In genomic region chr3:138144642-138145171, GRCm38 (mm10) we compare ENCODE assay signal across 8 mouse cellular contexts. TPM values are rescaled to one million over a fixed set of nuclear protein-coding genes. Genes with fewer than 3 reads are reported as not detected.
DNase-seq lines count a peak whose midpoint lies in the region; ATAC-seq and TF ChIP-seq lines count a peak whose summit lies in the region.

Gene Mttp (minus strand): TSS chr3:138144968.

- WGBS in hindbrain, embryonic 12.5 days, result 4% methylated on average over 8 of the region's 8 CpGs
- WGBS in lung, postnatal 0 days, result 1% methylated on average over 8 of the region's 8 CpGs

- peak; percentile 80 for TF ChIP-seq CTCF in lung, postnatal 0 days (IDR thresholded peaks at IDR 0.05)

- H3K36me3 ChIP-seq in hindbrain, embryonic 12.5 days, result 0 out of 2 replicates have a peak, but pooled peaks cover 3% of the 10 kb centered on the region
- H3K36me3 ChIP-seq in lung, postnatal 0 days (ENCODE audit: insufficient read depth, low read length), result no peaks in the 10 kb centered on the region

- peak within 1 kb of the TSS; percentile 68 for H3K9ac ChIP-seq in hindbrain, embryonic 12.5 days
- H3K9ac ChIP-seq in lung, postnatal 0 days (replicated peaks; ENCODE audit: low read depth), result peak within 1 kb of the TSS; percentile 50

- 0 out of 2 replicates have a peak, but pooled peaks have one; percentile 26 for ATAC-seq in hindbrain, embryonic 12.5 days (ENCODE audit: low FRiP score)
- 0 out of 2 replicates have a peak, but pooled peaks have one; percentile 3 for ATAC-seq in lung, postnatal 0 days

- peak within 1 kb of the TSS; percentile 63 for H3K4me3 ChIP-seq in hindbrain, embryonic 12.5 days
- peak within 1 kb of the TSS; percentile 71 for H3K4me3 ChIP-seq in lung, postnatal 0 days (ENCODE audit: low read depth, low read length)

- peaks cover 4% of the 10 kb centered on the region; the same call in 1 of the 2 replicates for H3K4me1 ChIP-seq in hindbrain, embryonic 12.5 days
- H3K4me1 ChIP-seq in lung, postnatal 0 days (ENCODE audit: insufficient read depth, low read depth, low read length), result peaks cover 4% of the 10 kb centered on the region; the same call in 1 of the 2 replicates

- peak within 1 kb of the TSS; percentile 62 for H3K4me2 ChIP-seq in hindbrain, embryonic 12.5 days (replicated peaks)
- peak within 1 kb of the TSS; percentile 67 for H3K4me2 ChIP-seq in lung, postnatal 0 days (replicated peaks; ENCODE audit: low read depth, low read length)

- peak within 1 kb of the TSS; percentile 97 for H3K27ac ChIP-seq in hindbrain, embryonic 12.5 days
- peak within 1 kb of the TSS; percentile 97 for H3K27ac ChIP-seq in lung, postnatal 0 days (ENCODE audit: low read length)

- DNase-seq in R1 (ENCODE audit: low read depth, low spot score), result peak; percentile 89
- DNase-seq in cerebellum, adult 9-10 months, result peak; percentile 93
- DNase-seq in forelimb bud, embryonic 11.5 days (ENCODE audit: low read depth, low spot score), result peak; percentile 88
- DNase-seq in layer of hippocampus, postnatal 10 days (ENCODE audit: low spot score in 2 of 2), result peak; percentile 79 to 84
- peak; percentile 92 for DNase-seq in lung, postnatal 0 days (ENCODE audit: low spot score)
- DNase-seq in ovary, postnatal 14 days (ENCODE audit: low spot score), result peak; percentile 75
- peak; percentile 72 to 85 for DNase-seq in thymus, postnatal 10 days (ENCODE audit: low spot score in 2 of 2)

- TF ChIP-seq EP300 in lung, postnatal 0 days (IDR thresholded peaks at IDR 0.05), result peak; percentile 46; the same call in 1 of the 2 replicates

- no peaks in the 10 kb centered on the region for H3K27me3 ChIP-seq in hindbrain, embryonic 12.5 days
- no peaks in the 10 kb centered on the region for H3K27me3 ChIP-seq in lung, postnatal 0 days (replicated peaks; ENCODE audit: insufficient read depth, low read length)

- no peaks in the 10 kb centered on the region for H3K9me3 ChIP-seq in hindbrain, embryonic 12.5 days (replicated peaks)
- no peaks in the 10 kb centered on the region for H3K9me3 ChIP-seq in lung, postnatal 0 days (ENCODE audit: low read length)

RNA-seq across cellular contexts. Expression of gene Mttp, which starts in this region (rescaled TPM):
- polyA plus RNA-seq in hindbrain, embryonic 12.5 days (2016; fragmentation: Nextera tagmentation; extraction: Ambion mirVana), result 10.0 and 11.1 TPM in 2 replicates
- total RNA-seq in layer of hippocampus, postnatal 10 days (2021), result 1 to 10 TPM; 4.3 to 5.3 TPM
- 5.5 TPM in 2 replicates for polyA plus RNA-seq in lung, postnatal 0 days (2015; fragmentation: Nextera tagmentation; extraction: Ambion mirVana)

Comparison
In these comparisons a context has a peak if more than half of its experiments do, and no peak if none do; other contexts are left out.
1. Peak in every context shown above with its lines: DNase-seq, ATAC-seq, H3K4me3 ChIP-seq and H3K27ac ChIP-seq.